Mouse (Mus musculus): ENCODE measurements at regions not wholly inside any gene's neighbourhood (a gene's known extent, or its start where the extent isn't known, plus 50 kb on each side); places are given as distances from the start of the nearest gene placed in this dataset.

GRCm38 (mm10) chr13:112121110-112121509 lies 167.1 kb upstream of the Ankrd55 start:
- TF ChIP-seq CTCF (IDR thresholded peaks at IDR 0.05; ENCODE audit: borderline replicate concordance, insufficient read depth, low read length) (no peak), POLR2A (IDR thresholded peaks at IDR 0.05; ENCODE audit: low read depth, low read length) (no peak)

Measured in embryonic fibroblast, embryonic 13.5 days (primary cell).